Mouse (Mus musculus) brain, embryonic 14.5 days (tissue): ENCODE results near the gene Cnpy2. TPM values are rescaled to one million over a fixed set of nuclear protein-coding genes. Genes with fewer than 3 reads are reported as not detected.
A peak's percentile ranks its signal among the peaks of the same experiment; 100 is the strongest.

ENCODE experiments used
- DNase-seq: peaks from one replicate; pipeline ENCODE4 v3.0.0-alpha.2; 2011; ENCODE audit warnings: low read depth
- CTCF ChIP-seq: fragments of 200-500 bp; IDR thresholded peaks from 2 replicates; pipeline ENCODE4 v1.5.1; 2012; ENCODE audit warnings: inconsistent platforms, mild to moderate bottlenecking, moderate library complexity, borderline replicate concordance; ENCODE audit not compliant: insufficient read depth, insufficient read length; ENCODE audit errors: extremely low read depth
- POLR2A ChIP-seq: fragments of 200-500 bp; IDR thresholded peaks from 2 replicates; pipeline ENCODE4 v1.6.1; 2012; ENCODE audit warnings: mild to moderate bottlenecking, inconsistent platforms, borderline replicate concordance; ENCODE audit not compliant: poor library complexity, insufficient read depth, insufficient read length, severe bottlenecking; ENCODE audit errors: extremely low read depth
- polyA plus RNA-seq: library from polyadenylated mRNA; depleted of rRNA; stranded (reverse); fragments of >200 nt; gene quantifications from 2 replicates; pipeline ENCODE4 v1.2.3, GENCODE M21; 2012

The Cnpy2 gene
- polyA plus RNA-seq, 1 experiment, result 84.5 TPM

DNA sequence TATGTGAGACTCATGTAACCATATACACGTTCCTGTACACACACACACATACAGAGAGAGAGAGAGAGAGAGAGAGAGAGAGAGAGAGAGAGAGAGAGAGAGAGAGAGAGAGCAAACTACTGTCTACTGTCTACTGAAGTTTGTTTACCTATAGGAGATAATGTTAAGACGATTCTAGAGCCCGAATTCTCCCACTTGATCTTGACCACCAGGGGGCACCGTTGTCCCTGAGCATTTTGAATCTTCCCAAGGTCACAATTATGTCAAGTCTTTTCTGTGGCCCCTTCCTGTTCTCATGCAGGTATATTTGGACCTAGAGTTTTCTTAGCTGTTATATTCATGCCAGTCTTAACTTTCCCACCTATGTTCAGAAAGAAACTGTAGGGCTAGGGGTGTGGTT lies 13.3 kb downstream of the Cnpy2 start:
- DNase-seq, result peak; percentile 79
- TF ChIP-seq CTCF, result peak; percentile 74
- no peak for TF ChIP-seq POLR2A

DNA sequence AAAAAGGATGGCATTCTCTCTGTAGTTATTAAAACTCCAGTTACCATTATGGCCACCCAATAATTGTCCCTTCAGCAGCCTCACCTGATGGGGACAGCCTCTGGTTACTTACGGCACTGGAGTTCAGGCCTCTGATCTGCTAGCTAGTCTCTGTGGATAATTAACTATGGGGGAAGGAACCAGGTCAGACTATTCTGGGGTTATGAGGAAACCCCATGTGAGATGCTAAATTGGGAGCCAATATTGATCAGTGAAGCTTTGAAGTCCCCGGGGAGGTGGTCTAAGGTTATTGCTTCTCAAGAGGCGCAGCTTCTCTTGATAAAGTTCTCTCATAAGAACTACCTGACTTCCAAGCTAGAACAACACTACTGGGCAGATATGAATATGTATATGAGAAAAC lies 13.9 kb downstream of the Cnpy2 start:
- DNase-seq, result no peak
- TF ChIP-seq POLR2A (no peak), CTCF (no peak)

- no peak for DNase-seq
- TF ChIP-seq CTCF (no peak), POLR2A (no peak)
Measured at GRCm38 (mm10) chr10:128336597-128336996, 14.3 kb downstream of the Cnpy2 start.

- peak; percentile 99 for DNase-seq
- peak; percentile 69; the same call in 1 of the 2 replicates for TF ChIP-seq POLR2A
- TF ChIP-seq CTCF, result no peak
Measured at GRCm38 (mm10) chr10:128337306-128338181, 15.3 kb downstream of the Cnpy2 start, which contains the start of gene Cs. TSS of gene Cs (plus strand) at chr10:128337734.

DNA sequence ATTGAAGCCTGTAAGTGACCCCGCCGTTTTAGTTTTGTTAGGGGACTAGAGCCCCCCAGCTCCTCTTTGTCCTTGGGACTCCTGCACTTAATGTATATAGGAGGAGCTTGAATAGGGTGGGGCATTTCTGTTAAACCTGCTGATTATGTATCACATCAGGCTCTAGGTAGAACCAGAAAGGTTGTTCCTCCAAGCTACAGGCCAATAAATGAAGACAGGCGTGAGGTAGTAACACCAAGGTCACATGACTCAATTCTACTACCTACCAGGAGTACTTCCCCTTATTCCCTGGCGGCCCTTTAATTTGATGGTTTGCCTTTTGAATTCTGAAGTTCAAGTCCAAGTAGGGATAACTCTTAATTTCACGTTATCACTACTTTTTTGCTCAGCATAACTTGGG lies 16.2 kb downstream of the Cnpy2 start:
- TF ChIP-seq POLR2A, result no peak
- TF ChIP-seq CTCF, result no peak
- DNase-seq, result no peak

- no peak for TF ChIP-seq CTCF
- no peak for TF ChIP-seq POLR2A
- DNase-seq, result no peak
Measured at GRCm38 (mm10) chr10:128338948-128339347, 16.7 kb downstream of the Cnpy2 start.

GRCm38 (mm10) chr10:128340257-128340656 lies 18.0 kb downstream of the Cnpy2 start:
- no peak for TF ChIP-seq POLR2A
- TF ChIP-seq CTCF, result peak; percentile 21; the same call in 1 of the 2 replicates
- no peak for DNase-seq

DNA sequence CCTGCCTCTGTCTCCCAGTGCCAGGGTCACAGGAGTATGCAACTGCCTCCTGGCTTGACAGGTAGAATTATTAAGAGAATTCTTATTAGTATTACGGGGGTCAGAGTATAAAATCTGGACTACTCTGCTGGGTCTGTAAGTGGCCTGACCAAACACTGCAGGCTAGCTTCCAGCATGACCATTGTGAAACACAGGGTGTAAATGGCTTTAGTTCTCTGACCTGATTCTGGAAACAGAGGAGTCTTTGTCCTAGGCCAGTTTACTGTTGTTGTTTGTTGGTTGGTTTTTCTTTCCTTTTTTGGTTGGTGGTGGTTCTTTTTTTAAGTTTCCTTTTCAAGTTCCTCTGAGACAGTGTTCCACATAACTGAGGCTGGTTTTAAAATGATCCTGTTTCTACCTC lies 21.2 kb downstream of the Cnpy2 start:
- DNase-seq, result no peak
- TF ChIP-seq CTCF (no peak), POLR2A (no peak)

DNA sequence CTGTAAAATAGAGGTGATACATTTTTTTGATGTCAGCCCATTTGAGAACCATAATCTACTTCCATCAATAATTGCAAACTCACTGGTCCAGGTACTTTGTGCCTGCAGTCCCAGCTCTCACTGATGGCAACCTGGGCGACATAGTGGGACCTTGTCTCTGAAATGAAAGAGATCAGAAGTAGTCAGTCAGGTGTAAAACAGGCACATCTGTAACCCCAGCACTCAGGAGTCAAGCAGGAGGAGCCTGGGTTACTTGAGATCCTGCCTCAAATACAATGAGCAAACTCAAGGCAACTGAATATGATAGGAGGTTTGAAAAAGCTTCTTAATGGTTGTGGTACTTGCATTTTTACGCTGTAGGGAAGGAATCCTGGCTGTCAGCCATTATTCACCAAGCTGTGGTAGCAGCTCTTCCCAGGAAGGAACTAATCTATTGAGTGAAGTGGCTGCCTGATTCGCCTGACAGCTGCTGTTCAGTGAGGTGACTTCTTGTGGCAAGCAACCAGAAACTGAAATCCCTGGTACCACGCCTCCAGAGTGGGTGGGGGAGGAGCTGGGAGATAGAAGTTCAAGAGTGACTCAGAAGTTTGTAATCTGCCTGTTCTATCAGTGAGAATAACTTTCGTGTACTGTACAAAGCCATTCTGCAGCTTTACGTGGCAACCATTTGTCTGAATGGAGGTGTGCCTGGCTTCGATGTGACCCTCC lies 22.5 kb downstream of the Cnpy2 start:
- TF ChIP-seq CTCF (no peak), POLR2A (no peak)
- DNase-seq, result peak; percentile 88

DNA sequence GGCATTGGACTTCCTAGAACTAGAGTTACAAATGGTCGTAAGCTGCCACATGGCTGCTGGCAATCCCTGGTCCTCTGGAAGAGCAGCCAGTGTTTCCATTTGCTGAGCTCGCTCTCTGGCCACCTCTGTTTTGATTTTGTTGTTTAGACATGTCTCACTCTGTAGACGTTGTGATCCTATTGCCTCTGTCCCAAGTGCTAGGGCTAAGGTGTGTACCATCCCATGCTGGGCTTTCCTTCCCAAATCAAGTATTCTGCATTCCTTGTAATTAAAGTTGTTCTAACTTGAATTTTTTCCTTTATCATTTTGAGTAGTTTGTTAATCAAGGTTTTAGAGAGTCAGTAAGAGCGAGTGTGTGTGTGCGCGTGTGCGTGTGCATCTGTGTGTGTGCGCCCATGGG lies 25.3 kb downstream of the Cnpy2 start:
- no peak for TF ChIP-seq CTCF
- TF ChIP-seq POLR2A, result no peak
- DNase-seq, result no peak

DNA sequence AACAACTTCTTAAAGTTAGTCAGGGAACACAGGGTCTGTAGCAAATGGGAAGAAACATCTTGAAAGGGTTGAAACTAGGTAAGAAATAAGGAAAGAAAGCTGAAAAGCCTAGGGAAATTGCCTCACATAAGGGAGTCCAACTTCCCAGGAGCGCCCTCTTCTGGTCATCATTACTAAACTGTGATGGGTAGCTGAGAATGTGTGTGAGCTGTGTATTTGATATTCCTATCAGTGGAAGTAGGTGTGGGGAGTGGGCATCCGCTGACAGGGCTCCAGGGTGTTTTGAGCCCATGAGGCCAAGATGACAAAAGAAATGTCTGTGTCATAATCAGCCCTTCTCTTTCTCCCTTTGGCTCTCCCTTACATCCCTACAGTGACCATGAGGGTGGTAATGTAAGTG lies 36.5 kb downstream of the Cnpy2 start:
- TF ChIP-seq POLR2A (no peak), CTCF (peak; percentile 58; the same call in 1 of the 2 replicates)
- peak; percentile 64 for DNase-seq

DNA sequence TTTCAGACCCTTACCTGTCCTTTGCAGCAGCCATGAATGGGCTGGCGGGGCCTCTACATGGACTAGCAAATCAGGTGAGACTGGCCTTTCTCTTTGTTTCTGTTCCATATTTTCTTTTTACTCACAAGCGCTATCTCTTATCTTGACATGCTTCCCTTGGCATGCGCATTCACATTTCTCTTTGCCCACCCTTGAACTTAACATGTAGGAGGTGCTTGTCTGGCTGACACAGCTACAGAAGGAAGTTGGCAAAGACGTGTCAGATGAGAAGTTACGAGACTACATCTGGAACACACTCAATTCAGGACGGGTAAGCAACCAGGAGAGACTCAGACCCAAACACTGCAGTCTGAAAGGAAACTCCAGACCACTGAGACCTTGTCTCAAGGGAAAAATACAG lies 37.0 kb downstream of the Cnpy2 start:
- no peak for DNase-seq
- no peak for TF ChIP-seq CTCF
- no peak for TF ChIP-seq POLR2A

GRCm38 (mm10) chr10:128361836-128362235 lies 39.6 kb downstream of the Cnpy2 start:
- TF ChIP-seq POLR2A (no peak), CTCF (no peak)
- no peak for DNase-seq

GRCm38 (mm10) chr10:128362568-128362967 lies 40.3 kb downstream of the Cnpy2 start:
- TF ChIP-seq CTCF, result peak; percentile 59; the same call in 1 of the 2 replicates
- no peak for TF ChIP-seq POLR2A
- peak; percentile 80 for DNase-seq

GRCm38 (mm10) chr10:128367899-128368401 lies 45.7 kb downstream of the Cnpy2 start:
- TF ChIP-seq CTCF, result no peak
- no peak for TF ChIP-seq POLR2A
- DNase-seq, result peak; percentile 48
